Mouse (Mus musculus): ENCODE data around the gene Pigo. TPM values are rescaled to one million over a fixed set of nuclear protein-coding genes. Genes with fewer than 3 reads are reported as not detected.

The Pigo gene
- polyA plus RNA-seq, 1 experiment from 2014 or later, result 27.8 TPM

DNA sequence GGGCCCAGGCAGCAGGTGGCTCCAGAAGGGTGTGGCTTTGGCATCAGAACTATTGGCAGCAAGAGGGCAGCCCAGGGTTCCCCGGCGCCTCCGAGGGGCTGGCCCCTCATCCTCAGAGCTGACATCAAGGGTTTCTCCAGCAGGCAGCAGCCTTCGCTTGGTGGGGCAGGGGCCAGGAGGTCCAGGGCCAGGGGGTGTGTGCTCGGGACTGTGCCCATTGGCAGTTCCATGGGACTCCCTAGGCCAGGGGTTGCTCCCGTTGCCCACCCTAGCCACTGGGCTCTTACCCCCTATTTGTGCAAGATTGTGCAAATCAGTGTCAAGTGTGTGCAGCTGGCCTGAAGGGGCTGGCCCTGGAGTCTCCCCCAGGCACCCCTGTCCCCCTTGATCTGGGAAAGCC lies 10.2 kb upstream of the Pigo start:
- WGBS, result 91% methylated on average over 6 of the region's 6 CpGs
- no peak overlapping the region for H3K27ac ChIP-seq
- no peak for ATAC-seq (ENCODE audit: insufficient number of reproducible peaks, insufficient read depth, low FRiP score, low TSS enrichment, low read depth)
- no peak overlapping the region for H3K4me3 ChIP-seq
- no peaks in the 10 kb centered on the region for H3K27me3 ChIP-seq
- H3K36me3 ChIP-seq, result peaks cover 45% of the 10 kb centered on the region
- H3K4me1 ChIP-seq, result peaks cover 20% of the 10 kb centered on the region
- H3K9ac ChIP-seq, result no peak overlapping the region
- no peak overlapping the region for H3K4me2 ChIP-seq
- no peaks in the 10 kb centered on the region for H3K9me3 ChIP-seq

DNA sequence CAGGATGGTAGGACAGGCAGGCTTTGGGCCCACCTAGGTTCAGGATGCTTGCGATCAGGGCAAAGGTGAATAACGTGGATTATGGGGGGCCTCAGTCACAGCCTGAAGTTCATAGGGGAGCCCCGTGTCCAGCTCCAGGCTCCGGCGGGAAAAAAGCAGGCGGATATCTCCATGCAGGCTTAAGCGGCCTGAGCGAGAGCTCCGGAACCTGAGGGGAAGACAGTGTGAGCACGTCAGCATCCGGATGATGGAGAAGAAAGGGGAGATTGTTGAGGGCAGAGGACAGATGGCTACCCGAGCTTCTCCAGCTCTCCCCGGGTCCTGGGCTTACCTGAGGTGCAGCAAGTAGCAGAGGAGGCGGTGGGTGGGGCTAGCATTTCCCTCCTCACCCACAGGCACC lies 7.9 kb upstream of the Pigo start:
- Histone ChIP-seq H3K4me3 (no peak overlapping the region), H3K27me3 (no peaks in the 10 kb centered on the region), H3K4me1 (peaks cover 14% of the 10 kb centered on the region), H3K4me2 (no peak overlapping the region), H3K9me3 (no peaks in the 10 kb centered on the region), H3K27ac (no peak overlapping the region), H3K9ac (no peak overlapping the region), H3K36me3 (peaks cover 60% of the 10 kb centered on the region)
- WGBS, result 86% methylated on average over 14 of the region's 14 CpGs
- ATAC-seq (ENCODE audit: insufficient number of reproducible peaks, insufficient read depth, low FRiP score, low TSS enrichment, low read depth), result no peak

DNA sequence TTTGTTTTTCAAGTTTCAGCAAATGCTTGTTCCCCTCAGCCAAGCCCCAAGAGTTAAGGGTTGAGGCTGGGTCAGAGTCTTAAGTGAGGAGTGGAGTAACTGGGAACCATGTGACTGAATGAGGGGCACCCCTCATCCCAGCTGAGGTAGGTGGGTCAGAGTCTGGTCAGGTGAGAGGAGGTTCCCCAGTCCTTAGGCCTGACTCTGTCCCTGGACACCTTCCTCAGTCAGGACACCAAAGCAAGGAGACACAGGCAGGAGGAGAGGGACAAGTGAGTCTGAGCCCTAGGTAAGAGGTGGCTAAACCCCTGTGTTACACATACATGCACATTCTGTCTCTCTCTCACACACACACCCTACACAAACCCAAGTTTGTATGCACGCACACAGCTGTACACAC lies 6.9 kb upstream of the Pigo start:
- no peak for ATAC-seq (ENCODE audit: insufficient number of reproducible peaks, insufficient read depth, low FRiP score, low TSS enrichment, low read depth)
- H3K4me3 ChIP-seq, result no peak overlapping the region
- H3K9me3 ChIP-seq, result no peaks in the 10 kb centered on the region
- no peak overlapping the region for H3K4me2 ChIP-seq
- H3K4me1 ChIP-seq, result peaks cover 14% of the 10 kb centered on the region
- H3K27ac ChIP-seq, result no peak overlapping the region
- no peaks in the 10 kb centered on the region for H3K27me3 ChIP-seq
- peaks cover 70% of the 10 kb centered on the region for H3K36me3 ChIP-seq
- WGBS, result 80% methylated on average over 1 of the region's 1 CpGs
- no peak overlapping the region for H3K9ac ChIP-seq

DNA sequence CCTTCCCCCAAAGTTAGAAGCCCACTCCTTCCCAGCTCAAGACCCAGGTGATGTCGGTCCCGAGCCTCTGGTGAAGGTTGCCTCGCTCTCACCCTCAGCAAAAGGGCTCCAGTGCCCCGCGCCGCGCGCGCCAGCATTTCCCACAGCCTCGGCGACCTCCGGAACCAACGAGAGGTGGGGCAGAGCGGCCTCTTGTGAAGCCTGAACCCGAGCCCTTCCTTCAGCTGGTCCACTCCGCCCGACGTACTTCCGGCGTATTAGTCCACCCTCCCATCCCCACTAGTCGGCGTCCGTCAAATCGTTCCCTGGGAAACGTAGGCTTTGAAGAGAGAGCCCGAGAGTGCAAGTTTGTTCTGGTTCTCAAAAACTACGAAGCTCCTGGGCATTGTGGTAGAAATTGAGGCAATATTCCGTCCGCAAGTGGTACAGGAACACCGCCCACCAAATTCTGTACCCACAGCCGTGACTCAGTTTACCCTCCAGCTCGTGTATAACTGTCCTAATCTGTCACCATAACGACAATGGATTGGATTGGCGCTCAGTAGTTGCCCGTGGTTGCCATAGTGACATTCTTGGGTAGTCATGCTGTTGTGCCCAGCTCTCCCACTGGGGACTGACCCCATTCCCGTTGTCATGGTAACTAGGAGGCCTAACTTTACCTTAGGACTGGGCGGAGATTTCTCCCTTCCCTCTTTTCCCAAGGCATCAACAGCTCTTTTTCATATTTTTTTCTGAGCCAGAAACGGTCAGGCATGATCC lies 5.8 kb upstream of the Pigo start, which contains the start of gene Stoml2:
Gene Stoml2, minus strand, starts transcription at position 474 of the 759 bp plus-strand sequence.
- H3K9me3 ChIP-seq, result no peaks in the 10 kb centered on the region
- H3K4me1 ChIP-seq, result peaks cover 14% of the 10 kb centered on the region
- peak within 1 kb of the TSS; percentile 64 for H3K4me2 ChIP-seq
- H3K27me3 ChIP-seq, result no peaks in the 10 kb centered on the region
- peak within 1 kb of the TSS; percentile 81 for H3K4me3 ChIP-seq
- peaks cover 74% of the 10 kb centered on the region for H3K36me3 ChIP-seq
- 1% methylated on average over 38 of the region's 38 CpGs for WGBS
- H3K27ac ChIP-seq, result peak within 1 kb of the TSS; percentile 90
- H3K9ac ChIP-seq, result peak within 1 kb of the TSS; percentile 95
- ATAC-seq (ENCODE audit: insufficient number of reproducible peaks, insufficient read depth, low FRiP score, low TSS enrichment, low read depth), result peak; percentile 92

DNA sequence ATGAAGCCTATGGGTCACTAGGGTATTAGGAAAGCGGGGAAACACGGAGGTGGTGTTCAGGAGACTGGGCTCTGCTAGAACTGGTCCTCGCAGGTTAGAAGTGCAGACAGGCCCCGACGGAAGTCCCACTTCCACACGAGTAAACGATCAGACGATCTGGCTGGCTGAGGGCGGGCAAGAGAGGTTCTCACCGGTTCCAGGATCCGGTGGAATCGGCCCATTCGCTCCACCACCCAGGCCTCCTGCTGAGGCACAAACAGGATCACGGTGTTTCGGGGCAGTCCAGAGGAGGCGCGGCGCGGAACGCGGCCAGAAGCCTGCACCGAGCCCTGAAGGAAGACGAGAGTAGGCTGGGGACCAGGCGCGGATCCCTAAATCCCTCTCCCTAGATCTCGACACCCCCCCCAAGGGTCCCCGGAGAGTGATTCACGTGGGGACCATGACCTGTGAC lies 5.2 kb upstream of the Pigo start:
- no peaks in the 10 kb centered on the region for H3K27me3 ChIP-seq
- ATAC-seq (ENCODE audit: insufficient number of reproducible peaks, insufficient read depth, low FRiP score, low TSS enrichment, low read depth), result peak; percentile 28; the same call in 1 of the 2 replicates
- no peaks in the 10 kb centered on the region for H3K9me3 ChIP-seq
- peaks cover 14% of the 10 kb centered on the region for H3K4me1 ChIP-seq
- H3K4me2 ChIP-seq, result peak overlapping the region; percentile 64
- WGBS, result under 1% methylated on average over 28 of the region's 28 CpGs
- H3K9ac ChIP-seq, result peak overlapping the region; percentile 95
- H3K27ac ChIP-seq, result peak overlapping the region; percentile 90
- peak overlapping the region; percentile 81 for H3K4me3 ChIP-seq
- H3K36me3 ChIP-seq, result peaks cover 68% of the 10 kb centered on the region

DNA sequence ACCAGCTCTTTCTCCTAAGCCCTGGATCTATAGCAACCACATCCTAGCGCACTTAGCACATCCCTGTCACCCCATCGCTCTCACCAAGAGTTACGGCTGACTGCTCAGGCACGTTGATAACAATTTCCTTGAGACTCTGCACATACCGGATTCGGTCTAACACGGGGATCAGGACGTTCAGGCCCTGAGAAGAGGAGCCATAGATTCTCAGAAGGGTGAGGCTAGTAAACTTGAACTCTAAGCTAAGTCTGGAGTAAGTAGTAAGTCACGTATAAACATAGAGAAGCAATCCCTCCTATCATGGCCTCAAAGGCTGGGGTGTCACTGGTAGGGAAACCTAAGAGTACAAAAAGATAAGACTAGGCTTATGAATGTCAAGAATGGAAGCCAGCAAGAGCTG lies 4.7 kb upstream of the Pigo start:
- H3K9ac ChIP-seq, result peak overlapping the region; percentile 95
- no peak overlapping the region for H3K27ac ChIP-seq
- peak overlapping the region; percentile 64 for H3K4me2 ChIP-seq
- peak overlapping the region; percentile 81 for H3K4me3 ChIP-seq
- H3K9me3 ChIP-seq, result no peaks in the 10 kb centered on the region
- no peaks in the 10 kb centered on the region for H3K27me3 ChIP-seq
- H3K36me3 ChIP-seq, result peaks cover 63% of the 10 kb centered on the region
- peaks cover 14% of the 10 kb centered on the region for H3K4me1 ChIP-seq
- no peak for ATAC-seq (ENCODE audit: insufficient number of reproducible peaks, insufficient read depth, low FRiP score, low TSS enrichment, low read depth)
- 79% methylated on average over 9 of the region's 9 CpGs for WGBS

DNA sequence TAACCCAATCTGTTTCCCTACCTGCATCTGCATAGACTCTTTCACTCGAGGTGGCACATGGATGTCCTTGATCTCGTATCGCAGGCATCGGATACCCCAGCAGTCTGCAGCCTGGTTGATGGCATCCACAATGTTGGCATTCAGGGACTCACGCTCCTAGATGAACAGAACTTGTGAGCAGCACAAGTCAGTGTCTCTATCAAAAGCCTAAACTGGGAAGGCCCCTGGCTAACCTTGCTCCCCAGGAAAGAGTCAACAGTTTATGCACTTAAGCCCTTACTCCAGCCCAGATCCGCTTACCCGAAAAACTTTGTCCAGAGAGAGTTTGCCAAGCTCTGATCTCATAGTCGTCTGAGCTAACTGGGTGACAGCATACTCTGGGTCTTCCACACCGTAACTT lies 4.1 kb upstream of the Pigo start:
- ATAC-seq (ENCODE audit: insufficient number of reproducible peaks, insufficient read depth, low FRiP score, low TSS enrichment, low read depth), result no peak
- Histone ChIP-seq H3K9ac (peak overlapping the region; percentile 95; the same call in 1 of the 2 replicates), H3K36me3 (peaks cover 57% of the 10 kb centered on the region), H3K4me3 (peak overlapping the region; percentile 81; the same call in 1 of the 2 replicates), H3K4me1 (peaks cover 17% of the 10 kb centered on the region), H3K4me2 (peak overlapping the region; percentile 64), H3K27me3 (no peaks in the 10 kb centered on the region), H3K27ac (no peak overlapping the region), H3K9me3 (no peaks in the 10 kb centered on the region)
- 90% methylated on average over 9 of the region's 9 CpGs for WGBS

DNA sequence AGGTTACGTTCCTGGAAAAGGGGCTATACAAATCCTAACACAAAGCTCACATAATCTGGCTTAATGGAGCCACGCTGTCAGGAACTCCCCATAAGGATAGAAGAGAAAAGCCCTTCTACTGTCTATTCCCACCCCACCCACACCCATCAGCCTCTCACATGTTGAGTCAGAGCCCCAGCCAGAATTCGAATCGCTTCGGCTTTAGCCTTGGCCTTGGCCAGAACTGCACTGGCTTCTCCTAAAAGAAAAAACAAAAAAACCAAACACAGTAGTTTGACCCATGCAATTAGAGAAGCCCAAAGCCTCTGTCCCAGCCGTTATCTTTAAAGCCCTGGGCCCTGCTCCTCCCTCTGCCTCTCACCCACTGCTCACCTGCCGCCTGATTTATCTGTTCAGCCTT lies 3.5 kb upstream of the Pigo start:
- H3K4me1 ChIP-seq, result peaks cover 23% of the 10 kb centered on the region
- no peak overlapping the region for H3K9ac ChIP-seq
- no peak overlapping the region for H3K4me3 ChIP-seq
- WGBS, result 94% methylated on average over 7 of the region's 7 CpGs
- no peak overlapping the region for H3K4me2 ChIP-seq
- H3K27ac ChIP-seq, result no peak overlapping the region
- no peak for ATAC-seq (ENCODE audit: insufficient number of reproducible peaks, insufficient read depth, low FRiP score, low TSS enrichment, low read depth)
- no peaks in the 10 kb centered on the region for H3K27me3 ChIP-seq
- peaks cover 51% of the 10 kb centered on the region for H3K36me3 ChIP-seq
- no peaks in the 10 kb centered on the region for H3K9me3 ChIP-seq

DNA sequence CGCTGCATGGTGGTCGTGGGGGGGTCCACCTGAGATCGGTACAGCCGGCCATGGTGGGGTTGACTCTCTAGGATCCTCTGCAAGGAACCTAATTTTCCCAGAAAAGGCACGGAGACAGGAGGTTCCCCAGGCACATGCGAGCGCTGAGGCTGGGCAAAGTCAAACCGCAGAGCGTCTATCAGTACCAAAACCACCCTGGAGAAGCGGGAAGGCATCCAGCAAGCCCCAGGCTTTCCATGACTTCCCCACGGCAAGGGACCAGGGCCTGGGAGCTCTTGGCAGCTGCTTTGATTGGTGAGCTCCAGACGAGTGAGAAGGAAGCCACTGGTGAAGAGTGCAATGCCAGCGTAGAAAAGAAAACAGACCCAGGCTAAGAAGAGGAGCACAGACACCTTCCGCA lies 946 bp downstream of the Pigo start:
- H3K9ac ChIP-seq, result peak overlapping the region; percentile 76
- H3K27me3 ChIP-seq, result no peaks in the 10 kb centered on the region

DNA sequence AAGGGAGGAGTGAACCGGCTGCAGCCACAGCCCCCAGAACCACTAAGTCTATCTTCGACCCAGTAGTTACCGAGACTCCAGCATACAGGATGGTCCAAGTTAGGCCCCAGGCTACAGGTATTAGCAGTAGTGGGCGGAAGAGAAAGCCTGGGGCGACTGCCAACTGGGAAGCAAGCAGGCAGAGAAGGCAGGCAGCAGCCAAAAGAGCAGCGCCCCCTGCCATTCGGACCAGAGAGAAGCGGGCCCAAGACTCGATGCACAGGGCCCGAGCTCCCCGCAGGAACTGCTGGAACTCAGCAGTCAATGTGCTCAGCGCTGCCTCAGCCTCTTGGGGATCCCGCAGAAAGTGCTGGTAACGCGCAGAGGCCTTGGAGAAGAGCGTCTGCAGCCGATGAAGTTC lies 4.3 kb downstream of the Pigo start:
- Histone ChIP-seq H3K36me3 (peaks cover 74% of the 10 kb centered on the region), H3K4me2 (no peak overlapping the region), H3K9me3 (no peaks in the 10 kb centered on the region), H3K4me1 (peaks cover 14% of the 10 kb centered on the region), H3K4me3 (no peak overlapping the region), H3K27ac (no peak overlapping the region), H3K9ac (no peak overlapping the region), H3K27me3 (no peaks in the 10 kb centered on the region)
- WGBS, result 76% methylated on average over 17 of the region's 17 CpGs
- no peak for ATAC-seq (ENCODE audit: insufficient number of reproducible peaks, insufficient read depth, low FRiP score, low TSS enrichment, low read depth)

More for the DNA sequence above, 946 bp downstream of the Pigo start:
- no peaks in the 10 kb centered on the region for H3K9me3 ChIP-seq
- peak overlapping the region; percentile 68 for H3K4me3 ChIP-seq
- ATAC-seq (ENCODE audit: insufficient number of reproducible peaks, insufficient read depth, low FRiP score, low TSS enrichment, low read depth), result no peak
- peak overlapping the region; percentile 76 for H3K4me2 ChIP-seq
- peak overlapping the region; percentile 89 for H3K27ac ChIP-seq
- H3K4me1 ChIP-seq, result peaks cover 14% of the 10 kb centered on the region
- 76% methylated on average over 14 of the region's 14 CpGs for WGBS
- H3K36me3 ChIP-seq, result peaks cover 75% of the 10 kb centered on the region

DNA sequence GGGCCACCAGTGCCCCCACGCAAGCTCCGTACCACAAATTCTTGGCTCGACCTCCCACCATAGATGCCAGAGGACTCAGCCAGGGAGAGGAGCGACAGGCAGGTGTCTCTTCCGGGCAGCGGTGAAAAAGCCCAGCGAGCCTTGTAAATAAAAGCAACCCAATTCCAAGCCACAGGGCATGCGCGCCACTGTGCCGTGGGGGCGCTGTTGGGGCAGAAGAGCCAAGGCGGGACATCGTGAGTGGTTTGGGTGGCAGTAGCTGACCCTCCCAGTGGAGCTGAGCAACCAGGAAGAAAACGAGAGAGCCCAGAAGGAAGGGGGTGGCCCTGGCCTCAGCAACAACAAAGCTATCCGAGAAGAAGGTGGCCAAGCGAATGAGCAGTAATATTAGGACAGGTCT lies 4.7 kb downstream of the Pigo start:
- 88% methylated on average over 16 of the region's 16 CpGs for WGBS
- peaks cover 14% of the 10 kb centered on the region for H3K4me1 ChIP-seq
- peaks cover 74% of the 10 kb centered on the region for H3K36me3 ChIP-seq
- ATAC-seq (ENCODE audit: insufficient number of reproducible peaks, insufficient read depth, low FRiP score, low TSS enrichment, low read depth), result no peak
- no peak overlapping the region for H3K9ac ChIP-seq
- no peaks in the 10 kb centered on the region for H3K9me3 ChIP-seq
- no peak overlapping the region for H3K4me2 ChIP-seq
- no peaks in the 10 kb centered on the region for H3K27me3 ChIP-seq
- no peak overlapping the region for H3K27ac ChIP-seq
- no peak overlapping the region for H3K4me3 ChIP-seq

All from embryonic facial prominence, embryonic 13.5 days (tissue).